Mouse (Mus musculus) left cerebral cortex, adult 2 months (tissue): ENCODE measurements around the gene Sae1. TPM values are rescaled to one million over a fixed set of nuclear protein-coding genes. Genes with fewer than 3 reads are reported as not detected.
"Not testable (repeated sequence)": the region's sequence is repeated elsewhere in the genome, so short reads cannot be mapped to it uniquely, and the experiment has no call there.

Source experiments
- DNase-seq, 2 experiments: peaks; one replicate each; pipeline ENCODE4 v3.0.0; 2021 to 2022; ENCODE audit warnings: low spot score in 2 of 2, mixed read lengths in 1 of 2; ENCODE audit errors: extremely low spot score in 1 of 2
- H3K27ac ChIP-seq: fragments of 200-600 bp; 2 replicates; pipeline ENCODE4 v1.8.1; 2022
- H3K4me3 ChIP-seq: fragments of 200-600 bp; 2 replicates; pipeline ENCODE4 v1.8.1; 2022
- CTCF ChIP-seq: fragments of 200-600 bp; IDR thresholded peaks from 2 replicates; pipeline ENCODE4 v1.8.1; 2022; ENCODE audit warnings: antibody characterized with exemption, mild to moderate bottlenecking, moderate library complexity
- intact Hi-C: fragments of 180-260 bp; cut with DNase I; formaldehyde crosslinking; loops from one replicate; pipeline ENCODE4 v1.15.1; 2025
- total RNA-seq, 2 experiments: library from RNA; stranded (reverse); gene quantifications; 2 replicates each; pipeline ENCODE4 v1.2.3; 2021

The Sae1 gene
- total RNA-seq, 2 experiments from 2014 or later, result 100 to 105 TPM

DNA sequence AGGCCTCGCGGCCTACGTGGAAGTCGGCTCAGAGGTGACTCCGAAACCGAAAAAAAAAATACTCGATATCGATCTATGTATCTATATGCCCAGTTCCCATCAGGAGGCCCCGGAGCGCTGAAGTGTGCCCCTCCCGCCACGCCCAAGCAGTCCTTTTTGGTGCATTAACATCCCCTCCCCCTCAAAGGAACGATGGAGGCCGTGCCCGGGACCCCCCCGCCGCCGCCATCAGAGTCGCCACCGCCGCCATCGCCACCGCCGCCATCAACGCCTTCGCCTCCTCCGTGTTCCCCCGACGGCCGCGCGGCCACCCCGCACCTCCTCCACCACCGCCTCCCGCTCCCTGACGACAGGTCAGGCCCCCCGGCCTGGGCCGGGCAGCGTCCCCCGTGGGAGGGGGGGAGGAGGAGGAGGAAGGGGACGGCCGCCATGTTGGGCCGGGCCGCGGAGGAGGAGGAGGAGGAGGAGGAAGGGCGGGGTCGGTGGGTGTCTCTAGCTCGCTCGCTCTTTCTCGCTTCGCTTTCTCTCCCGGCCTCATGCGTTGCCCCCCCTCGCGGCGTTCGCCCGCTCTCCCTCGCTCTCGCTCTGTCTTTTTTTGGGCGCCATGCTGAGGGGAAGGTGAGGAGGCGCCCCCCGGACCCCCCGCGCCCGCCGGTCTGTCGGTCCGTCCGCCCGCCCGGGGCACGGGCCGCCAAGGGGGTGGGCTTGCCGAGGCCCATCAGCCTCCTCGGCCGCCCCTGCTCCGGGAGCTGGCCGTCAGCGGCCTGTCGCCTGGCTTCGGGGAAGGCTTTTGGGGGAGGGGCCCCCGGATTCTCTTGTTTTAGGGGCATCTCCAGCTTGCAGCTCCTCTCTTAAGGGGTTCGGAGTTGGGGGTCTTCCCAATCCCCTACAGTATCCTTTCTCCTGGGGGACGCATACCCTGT is 13.3 kb upstream of the Sae1 start, which contains the start of gene Zc3h4:
Gene Zc3h4, plus strand, starts transcription at position 222 of the 923 bp plus-strand sequence.
- peak within 1 kb of the TSS; percentile 100 for H3K27ac ChIP-seq
- peak; percentile 83 to 87 for DNase-seq
- H3K4me3 ChIP-seq, result peak within 1 kb of the TSS; percentile 98
- intact Hi-C loops, result loop anchor here (5.0 kb wide), 1 partner anchor 421 kb away; no protein-coding TSS in a partner anchor
- no peak for TF ChIP-seq CTCF

DNA sequence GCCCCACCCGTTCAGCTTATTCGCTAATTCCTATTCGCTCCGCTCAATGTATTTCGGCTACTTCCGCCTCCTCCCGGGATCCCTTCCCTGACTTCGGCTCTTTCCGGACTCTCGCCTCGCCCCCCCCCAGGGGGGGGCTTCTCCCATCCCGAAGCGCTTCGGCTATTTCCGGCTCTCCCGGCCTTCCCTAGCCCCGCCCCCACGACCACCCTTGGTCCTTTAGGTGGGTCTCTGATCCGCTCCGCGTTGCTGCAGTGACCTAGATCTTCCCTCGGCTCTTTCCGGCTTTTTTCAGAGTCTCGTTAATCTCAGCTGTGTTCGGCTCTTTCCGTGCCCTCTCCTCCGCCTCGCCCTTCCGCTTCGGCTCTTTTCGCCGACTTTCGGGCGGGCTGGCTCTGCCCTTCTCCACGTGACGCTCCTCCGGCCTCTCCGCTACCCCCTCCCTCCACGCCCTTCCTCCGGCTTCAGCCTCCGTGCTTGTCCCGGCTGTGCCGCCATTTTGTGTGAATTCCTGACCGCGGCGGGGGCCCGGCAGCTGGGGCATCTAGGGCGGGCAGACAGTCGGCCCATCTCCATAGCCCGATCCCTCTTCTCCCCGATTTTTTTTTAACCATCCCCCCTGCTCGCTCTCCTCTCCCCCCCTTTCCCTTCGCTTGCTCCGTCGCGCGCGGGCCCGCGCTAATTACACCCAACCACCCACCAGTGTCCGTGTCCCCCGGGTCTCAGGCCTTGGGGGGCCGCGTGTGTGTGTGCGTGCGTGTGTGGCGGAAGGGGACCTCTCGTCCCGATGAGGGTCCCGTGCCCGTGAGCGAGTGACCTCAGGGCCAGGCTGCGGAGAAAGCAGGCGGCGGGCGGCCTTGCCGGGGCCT is 12.4 kb upstream of the Sae1 start:
- intact Hi-C loops, result loop anchor here (5.0 kb wide), 1 partner anchor 422 kb away; no protein-coding TSS in a partner anchor
- H3K27ac ChIP-seq, result peak overlapping the region; percentile 100
- DNase-seq, result peak; percentile 99
- peak overlapping the region; percentile 98 for H3K4me3 ChIP-seq
- no peak for TF ChIP-seq CTCF

DNA sequence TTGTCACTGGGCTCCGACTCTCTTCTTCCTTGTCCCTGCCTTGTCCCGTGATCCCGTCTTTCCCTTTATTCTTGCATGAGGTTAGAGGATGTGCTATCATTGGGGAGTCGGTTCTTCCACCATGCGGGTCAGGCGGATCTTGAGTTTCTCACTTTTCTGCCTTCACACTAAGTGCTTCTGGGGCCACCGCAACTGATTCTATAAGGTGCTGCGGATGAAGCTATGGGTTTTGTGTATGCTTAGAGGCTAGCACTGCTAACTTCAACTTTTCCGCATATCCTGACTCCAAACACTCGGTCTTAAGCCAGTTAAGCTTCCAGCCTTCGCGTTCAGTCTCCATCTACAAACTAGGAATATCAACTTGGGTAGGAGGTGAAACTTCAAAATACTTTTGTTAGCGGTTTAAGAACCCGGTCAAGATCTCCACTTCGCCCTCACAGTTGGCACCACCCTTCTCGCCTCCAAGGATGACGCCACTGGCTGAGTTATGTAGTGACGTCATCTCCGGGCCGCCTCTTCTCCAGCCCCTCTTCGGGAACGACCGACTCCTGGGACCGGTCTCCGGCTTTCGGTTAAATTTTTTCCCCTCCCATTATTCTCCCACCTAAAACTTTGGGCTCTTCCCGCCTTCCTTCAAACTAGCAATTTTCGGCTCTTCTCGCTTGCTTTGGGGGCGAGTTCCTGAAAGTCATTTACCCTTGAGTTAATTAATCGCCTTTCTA is 11.7 kb upstream of the Sae1 start:
- no peak for TF ChIP-seq CTCF
- peak overlapping the region; percentile 98 for H3K4me3 ChIP-seq
- peak overlapping the region; percentile 100 for H3K27ac ChIP-seq
- intact Hi-C loops, result no loop called here
- peak; percentile 88 to 91 for DNase-seq

DNA sequence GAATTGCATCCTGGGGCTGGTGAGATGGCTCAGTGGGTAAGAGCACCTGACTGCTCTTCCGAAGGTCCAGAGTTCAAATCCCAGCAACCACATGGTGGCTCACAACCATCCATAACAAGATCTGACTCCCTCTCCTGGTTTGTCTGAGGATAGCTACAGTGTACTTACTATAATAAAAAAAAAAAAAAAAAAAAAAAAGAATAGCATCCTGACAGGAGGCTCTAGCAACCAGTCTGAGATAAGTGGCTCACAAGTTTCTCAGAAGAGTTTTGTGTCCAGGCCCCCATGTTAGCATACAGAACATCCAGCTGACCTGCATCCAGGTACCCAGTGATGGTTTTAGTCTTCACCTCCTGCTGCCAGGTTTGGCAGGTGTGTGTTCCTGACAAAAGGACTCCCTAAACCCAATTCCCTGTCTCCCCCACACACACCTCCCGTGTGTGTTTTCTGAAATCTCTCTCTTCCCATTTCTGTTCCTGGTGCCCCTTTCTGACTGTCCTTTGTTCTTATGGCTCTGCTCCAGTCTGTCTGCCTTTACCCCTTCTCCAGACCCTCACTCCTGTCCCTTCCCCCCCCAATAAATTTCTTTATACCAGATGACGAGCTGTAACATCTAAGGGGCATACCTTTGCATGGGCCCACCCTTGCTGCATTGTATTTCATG is 10.9 kb upstream of the Sae1 start:
- Histone ChIP-seq H3K4me3 (peak overlapping the region; percentile 98; the same call in 1 of the 2 replicates), H3K27ac (peak overlapping the region; percentile 100)
- no peak for DNase-seq
- intact Hi-C loops, result no loop called here
- TF ChIP-seq CTCF, result no peak; the same call in 1 of the 2 replicates

DNA sequence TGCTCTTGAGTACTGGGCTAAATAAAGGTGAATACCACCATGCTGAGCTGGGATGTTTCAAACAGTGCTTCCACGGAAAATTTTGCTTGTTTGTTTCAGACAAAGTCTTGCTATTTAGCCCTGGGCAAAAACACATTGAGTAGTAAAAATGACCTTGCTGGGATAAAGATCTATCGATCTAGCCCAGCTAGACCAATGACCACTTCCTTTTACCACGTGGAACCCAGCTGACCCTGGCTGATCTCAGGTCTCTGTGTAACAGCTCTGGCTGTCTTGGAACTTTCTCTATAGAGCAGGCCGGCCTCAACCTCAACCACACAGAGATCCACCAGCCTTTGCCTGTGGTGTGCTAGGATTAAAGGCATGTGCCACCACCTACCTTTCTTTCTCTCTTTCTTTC is 9.9 kb upstream of the Sae1 start:
- DNase-seq, result no peak
- no peak overlapping the region for H3K4me3 ChIP-seq
- H3K27ac ChIP-seq, result no peak overlapping the region
- TF ChIP-seq CTCF, result no peak
- intact Hi-C loops, result no loop called here

DNA sequence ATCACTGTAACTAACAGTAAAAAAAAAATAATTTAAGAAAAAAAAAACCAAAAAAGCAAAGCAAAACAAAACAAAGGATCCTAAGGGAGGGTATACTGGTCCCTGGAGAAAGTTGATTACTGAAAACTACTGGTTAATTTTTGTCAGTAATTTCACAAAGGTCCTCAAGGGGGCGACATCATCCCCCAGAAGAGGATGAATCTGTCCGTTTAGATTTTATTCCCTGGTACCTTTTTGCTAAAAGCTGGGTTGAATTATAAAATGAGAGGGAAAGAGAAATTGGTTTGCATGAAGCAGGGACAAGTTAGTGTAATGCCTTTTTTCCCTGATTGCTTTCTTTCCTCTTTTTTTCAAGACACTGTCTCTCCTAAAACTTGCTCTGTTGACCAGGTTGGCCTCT is 8.3 kb upstream of the Sae1 start:
- peak overlapping the region; percentile 48; the same call in 1 of the 2 replicates for H3K27ac ChIP-seq
- TF ChIP-seq CTCF, result peak; percentile 89
- intact Hi-C loops, result loop anchor here (1.0 kb wide), 2 partner anchors 30 to 67 kb away; no protein-coding TSS in a partner anchor
- no peak overlapping the region for H3K4me3 ChIP-seq
- DNase-seq, result peak; percentile 23 to 37

DNA sequence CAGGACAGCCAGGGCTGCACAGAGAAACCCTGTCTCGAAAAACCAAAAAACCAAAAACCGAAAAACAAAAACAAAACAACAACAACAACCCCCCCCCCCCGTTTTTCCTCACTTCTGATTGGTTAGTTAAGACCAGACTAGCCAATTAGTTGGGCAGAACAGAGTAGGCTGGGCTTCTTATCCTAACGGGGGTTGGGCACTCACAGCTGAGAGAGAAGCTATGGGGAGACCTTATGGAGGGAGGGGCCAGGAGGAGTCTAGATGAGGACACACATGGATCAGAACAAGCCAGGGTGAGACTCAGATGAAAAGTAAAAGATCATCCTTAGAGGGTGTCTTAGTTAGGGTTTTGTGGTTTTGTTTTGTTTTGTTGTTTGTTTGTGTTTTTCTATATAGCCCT is 5.3 kb upstream of the Sae1 start:
- DNase-seq, result no peak
- intact Hi-C loops, result no loop called here
- no peak overlapping the region for H3K4me3 ChIP-seq
- no peak overlapping the region for H3K27ac ChIP-seq
- TF ChIP-seq CTCF, result no peak

DNA sequence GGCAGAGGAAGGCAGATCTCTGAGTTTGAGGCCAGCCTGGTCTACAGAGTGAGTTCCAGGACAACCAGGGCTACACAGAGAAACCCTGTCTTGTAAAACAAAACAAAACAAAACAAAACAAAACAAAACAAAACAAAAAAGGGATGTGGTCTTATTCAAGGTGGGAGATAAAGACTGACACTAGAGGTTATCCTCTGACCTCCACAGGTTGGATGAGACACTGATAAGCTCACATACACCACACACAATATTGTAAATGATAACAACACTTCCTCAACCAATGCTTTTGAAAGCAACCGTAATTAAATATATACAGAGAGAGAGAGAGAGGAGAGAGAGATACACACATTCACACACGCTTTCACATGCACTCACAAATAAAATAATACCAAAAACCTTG is 2.3 kb upstream of the Sae1 start:
- H3K27ac ChIP-seq, intact Hi-C loops, DNase-seq, H3K4me3 ChIP-seq: not testable (repeated sequence)

DNA sequence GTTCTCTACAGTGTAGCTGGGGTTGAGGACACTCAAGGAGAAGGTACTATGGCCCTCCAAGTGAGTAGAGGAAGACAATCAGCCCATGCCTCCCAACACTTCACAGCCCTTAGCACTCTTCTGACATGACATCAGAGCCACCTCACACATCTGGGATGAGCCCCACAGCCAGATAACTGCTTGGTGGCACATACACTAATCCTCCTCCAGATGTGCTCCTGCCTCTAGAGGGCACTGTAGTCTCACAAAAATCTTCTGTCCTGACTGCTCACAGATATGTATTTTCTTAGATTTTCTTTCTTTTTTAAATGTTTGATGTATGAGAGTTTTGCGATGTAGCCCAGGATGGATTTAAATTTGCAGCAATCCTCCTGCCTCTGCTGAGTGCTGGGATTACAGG is 11.1 kb downstream of the Sae1 start:
- TF ChIP-seq CTCF, result peak; percentile 75
- intact Hi-C loops, result loop anchor here (10.0 kb wide), 1 partner anchor 182 kb away; no protein-coding TSS in a partner anchor
- DNase-seq, result peak; percentile 33 to 42
- H3K4me3 ChIP-seq, result no peak overlapping the region
- no peak overlapping the region for H3K27ac ChIP-seq

DNA sequence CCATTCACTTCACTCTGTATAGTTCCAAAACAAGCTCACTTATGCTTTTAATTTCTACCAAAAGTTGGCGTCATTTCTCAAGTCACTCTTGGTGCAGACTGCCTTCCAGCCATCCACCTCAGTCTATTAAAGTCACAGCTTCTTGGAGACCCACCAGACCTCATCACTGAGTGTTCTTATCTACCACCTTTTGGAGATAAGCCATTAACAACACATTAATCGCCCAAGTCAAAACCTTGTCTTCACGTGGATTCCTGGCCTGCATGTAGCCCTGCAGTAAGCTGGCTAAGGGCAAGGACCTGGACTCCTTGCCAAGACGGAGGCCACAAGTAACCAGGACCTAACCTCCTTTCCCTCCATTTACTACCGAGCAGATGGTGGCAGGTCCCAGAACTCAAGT is 12.6 kb downstream of the Sae1 start:
- DNase-seq, result no peak
- no peak overlapping the region for H3K4me3 ChIP-seq
- H3K27ac ChIP-seq, result no peak overlapping the region
- TF ChIP-seq CTCF, result no peak
- intact Hi-C loops, result loop anchor here (10.0 kb wide), 1 partner anchor 180 kb away; no protein-coding TSS in a partner anchor
